Mouse (Mus musculus) ES-E14 (cell line): ENCODE data around the gene Zfp423. TPM values are rescaled to one million over a fixed set of nuclear protein-coding genes. Genes with fewer than 3 reads are reported as not detected.

Experiments
- DNase-seq: peaks from one replicate; pipeline ENCODE4 v3.0.0-alpha.2; 2013; ENCODE audit warnings: low read depth, low spot score
- H3K27ac ChIP-seq: 2 replicates; pipeline ENCODE4 v1.5.1; 2012; ENCODE audit warnings: low read depth, mild to moderate bottlenecking, low read length, moderate library complexity, mixed read lengths; ENCODE audit not compliant: poor library complexity, insufficient read depth, severe bottlenecking
- H3K36me3 ChIP-seq: 2 replicates; pipeline ENCODE4 v1.6.1; 2012; ENCODE audit warnings: mild to moderate bottlenecking, low read length, moderate library complexity, mixed read lengths; ENCODE audit not compliant: control insufficient read depth, poor library complexity, insufficient read depth, severe bottlenecking
- H3K4me1 ChIP-seq, 2 experiments: fragments of 150-350 bp in 1 of 2; sonication (generic) in 1 of 2; 2 replicates each; pipeline ENCODE4 v1.6.1; 2012; ENCODE audit warnings: low read length in 2 of 2, mild to moderate bottlenecking in 1 of 2, mixed read lengths in 1 of 2; ENCODE audit not compliant: control insufficient read depth in 2 of 2, insufficient read depth in 2 of 2, poor library complexity in 1 of 2
- H3K4me3 ChIP-seq, 2 experiments: fragments of 150-350 bp in 1 of 2; sonication (generic) in 1 of 2; 2 replicates each; pipeline ENCODE4 v1.5.1; 2012; ENCODE audit warnings: low read length in 2 of 2, low read depth in 1 of 2, mild to moderate bottlenecking in 1 of 2, mixed read lengths in 1 of 2; ENCODE audit not compliant: insufficient read depth in 1 of 2, poor library complexity in 1 of 2, severe bottlenecking in 1 of 2
- H3K9ac ChIP-seq: 2 replicates; pipeline ENCODE4 v1.6.1; 2012; ENCODE audit warnings: low read depth, mild to moderate bottlenecking, low read length, mixed read lengths; ENCODE audit not compliant: poor library complexity, insufficient read depth, severe bottlenecking
- H3K9me3 ChIP-seq: fragments of 150-350 bp; sonication (generic); 2 replicates; pipeline ENCODE4 v1.6.1; 2012; ENCODE audit warnings: low read depth, mild to moderate bottlenecking, low read length; ENCODE audit not compliant: control insufficient read depth, insufficient read depth
- CHD2 ChIP-seq: IDR thresholded peaks from 2 replicates; pipeline ENCODE4 v1.6.1; 2014; ENCODE audit warnings: mild to moderate bottlenecking, low read depth, low read length, inconsistent platforms
- HCFC1 ChIP-seq: IDR thresholded peaks from 2 replicates; pipeline ENCODE4 v1.6.1; 2012; ENCODE audit warnings: low read length, inconsistent platforms, borderline replicate concordance; ENCODE audit not compliant: insufficient read depth
- MAFK ChIP-seq: IDR thresholded peaks from 2 replicates; pipeline ENCODE4 v1.6.1; 2014; ENCODE audit warnings: mild to moderate bottlenecking, low read depth, low read length, inconsistent platforms; ENCODE audit not compliant: insufficient read depth
- ZC3H11A ChIP-seq: IDR thresholded peaks from 2 replicates; pipeline ENCODE4 v1.6.1; 2012; ENCODE audit warnings: low read depth, mild to moderate bottlenecking, inconsistent platforms, low read length, borderline replicate concordance
- ZNF384 ChIP-seq: IDR thresholded peaks from 2 replicates; pipeline ENCODE4 v1.6.1; 2012; ENCODE audit warnings: low read depth, low read length, inconsistent platforms
- in situ Hi-C, 2 experiments: fragments of 600-800 bp; cut with MboI; formaldehyde crosslinking; loops; one replicate each; pipeline ENCODE4 v1.15.1; 2025; ENCODE audit warnings: low sequenced_read_pairs in 2 of 2, inconsistent platforms in 1 of 2; ENCODE audit not compliant: unreplicated experiment in 2 of 2
- total RNA-seq: library from RNA; depleted of rRNA; stranded (reverse); fragments of 300-350 nt; gene quantifications from 2 replicates; pipeline ENCODE4 v1.2.3, GENCODE M21; 2012

The Zfp423 gene
- total RNA-seq, 1 experiment: 23.2 TPM

GRCm38 (mm10) chr8:87975466-87975809 lies 16.0 kb upstream of the Zfp423 start:
- H3K9ac ChIP-seq: peak overlapping the region; percentile 45; the same call in 1 of the 2 replicates
- H3K4me1 ChIP-seq: peaks cover 9 to 22% of the 10 kb centered on the region in 2 experiments; a peak in 3 of 4 replicates
- no peak for DNase-seq
- no peaks in the 10 kb centered on the region for H3K9me3 ChIP-seq
- H3K36me3 ChIP-seq: no peaks in the 10 kb centered on the region
- no peak overlapping the region for H3K4me3 ChIP-seq
- peak overlapping the region; percentile 99 for H3K27ac ChIP-seq
- in situ Hi-C loops: no loop called here
- TF ChIP-seq ZC3H11A (no peak), ZNF384 (no peak), HCFC1 (no peak), MAFK (no peak), CHD2 (no peak)

DNA sequence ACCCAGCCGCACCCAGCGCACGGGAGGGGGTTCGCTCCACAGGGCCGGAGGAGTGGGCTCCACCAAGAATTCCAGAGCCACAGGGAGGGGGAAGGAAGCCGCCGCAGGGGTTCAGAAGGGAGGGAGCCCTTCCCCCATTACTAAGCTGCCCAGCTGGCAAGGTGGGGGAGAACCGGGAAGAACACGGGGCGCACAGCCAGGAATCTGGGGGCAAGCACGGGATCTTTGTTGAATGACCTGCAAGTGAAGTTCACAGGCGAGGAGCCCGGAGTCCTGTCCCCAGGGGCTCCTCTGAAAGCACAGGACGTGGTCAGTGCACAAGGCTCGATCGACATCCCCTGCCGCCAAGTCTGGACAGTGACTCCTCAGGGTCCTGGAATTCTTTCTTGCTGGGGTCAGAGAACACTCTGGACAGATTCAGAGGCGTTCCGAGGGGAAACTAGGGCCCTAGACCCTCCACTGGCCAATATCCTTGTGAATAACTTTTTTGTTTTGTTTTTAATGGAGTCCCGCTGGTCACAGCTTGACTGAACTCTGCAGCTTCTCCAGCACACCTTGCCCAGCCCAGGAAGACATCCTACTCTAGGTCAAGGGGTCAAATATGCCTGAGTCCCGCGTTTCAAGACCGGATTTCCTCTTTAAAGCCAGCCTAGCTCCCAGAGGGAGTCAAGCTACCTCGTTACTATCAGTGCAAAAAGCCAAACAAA lies 15.5 kb upstream of the Zfp423 start:
- peak overlapping the region; percentile 72 for H3K9ac ChIP-seq
- TF ChIP-seq ZNF384 (no peak), ZC3H11A (no peak), HCFC1 (no peak), MAFK (no peak), CHD2 (no peak)
- H3K9me3 ChIP-seq: no peaks in the 10 kb centered on the region
- peak; percentile 48 for DNase-seq
- peak overlapping the region; percentile 99 for H3K27ac ChIP-seq
- H3K36me3 ChIP-seq: no peaks in the 10 kb centered on the region
- H3K4me3 ChIP-seq: peak overlapping the region; percentile 28 to 39; a peak in 3 of 4 replicates
- peaks cover 9 to 22% of the 10 kb centered on the region in 2 experiments; a peak in 3 of 4 replicates for H3K4me1 ChIP-seq
- in situ Hi-C loops: no loop called here

DNA sequence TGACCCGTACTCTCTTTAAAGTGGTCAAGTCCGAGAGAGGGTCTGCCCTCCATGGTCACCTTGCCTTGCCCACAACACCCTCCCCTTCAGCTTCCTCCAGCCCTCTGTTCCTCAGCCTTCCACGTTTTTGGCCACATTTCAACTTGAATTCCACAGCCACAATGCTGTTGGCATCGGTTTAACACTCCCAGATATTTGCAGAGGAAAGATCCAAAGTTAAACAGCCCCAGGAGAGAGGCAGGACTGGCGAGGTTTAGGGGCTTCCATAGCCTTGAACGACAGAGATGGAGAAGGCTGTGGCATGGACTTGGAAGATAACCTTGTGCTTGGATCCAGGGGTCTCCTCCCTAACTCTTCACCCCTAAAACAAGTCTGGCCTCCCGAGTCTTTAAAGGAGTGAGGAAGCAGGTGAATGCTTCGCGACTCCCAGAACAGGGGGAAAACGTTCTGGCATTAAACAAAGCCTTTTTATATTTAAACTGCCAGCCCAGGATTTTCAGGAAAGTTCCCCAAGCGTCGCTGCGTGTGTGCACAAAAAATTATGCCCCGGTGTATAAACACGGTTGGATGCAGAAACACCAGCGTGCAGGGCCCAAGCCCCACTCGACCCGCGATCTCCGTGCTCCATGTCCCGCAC lies 14.8 kb upstream of the Zfp423 start:
- peak overlapping the region; percentile 99 for H3K27ac ChIP-seq
- in situ Hi-C loops: no loop called here
- peaks cover 9 to 22% of the 10 kb centered on the region in 2 experiments; a peak in 3 of 4 replicates for H3K4me1 ChIP-seq
- H3K9ac ChIP-seq: peak overlapping the region; percentile 72; the same call in 1 of the 2 replicates
- H3K36me3 ChIP-seq: no peaks in the 10 kb centered on the region
- peak overlapping the region; percentile 28 to 39; a peak in 3 of 4 replicates for H3K4me3 ChIP-seq
- no peaks in the 10 kb centered on the region for H3K9me3 ChIP-seq
- TF ChIP-seq MAFK (no peak), HCFC1 (no peak)
- DNase-seq: no peak

- no peaks in the 10 kb centered on the region for H3K9me3 ChIP-seq
- H3K4me1 ChIP-seq: peaks cover 0 to 19% of the 10 kb centered on the region in 2 experiments; a peak in 2 of 4 replicates
- TF ChIP-seq CHD2: no peak
- no peak for TF ChIP-seq HCFC1
- no peak for TF ChIP-seq ZNF384
- TF ChIP-seq ZC3H11A: no peak
- no peak for TF ChIP-seq MAFK
- H3K27ac ChIP-seq: peak overlapping the region; percentile 87; the same call in 1 of the 2 replicates
- H3K4me3 ChIP-seq: no peak overlapping the region
- no peak for DNase-seq
- H3K36me3 ChIP-seq: no peaks in the 10 kb centered on the region
- in situ Hi-C loops: no loop called here
- H3K9ac ChIP-seq: no peak overlapping the region
Observed at GRCm38 (mm10) chr8:87967866-87968620, 8.6 kb upstream of the Zfp423 start.
